Mouse (Mus musculus) forebrain, embryonic 14.5 days (tissue): Measurements from ENCODE around the gene Caskin2. TPM values are rescaled to one million over a fixed set of nuclear protein-coding genes. Genes with fewer than 3 reads are reported as not detected.
A peak's percentile ranks its signal among the peaks of the same experiment; 100 is the strongest.
"Not testable (repeated sequence)": the region's sequence is repeated elsewhere in the genome, so short reads cannot be mapped to it uniquely, and the experiment has no call there.

Experiments
- ATAC-seq: fragments of 200-750 bp; cut with Nextera tagmentation; 2 replicates; pipeline ENCODE4 v1.8.0; 2017; ENCODE audit warnings: mild to moderate bottlenecking, moderate library complexity
- DNase-seq: peaks from one replicate; pipeline ENCODE4 v3.0.0-alpha.2; 2015; ENCODE audit warnings: low spot score
- H3K27ac ChIP-seq: fragments of 300-500 bp; sonication (generic); 2 replicates; pipeline ENCODE4 v1.5.1; 2014; ENCODE audit warnings: low read depth, mild to moderate bottlenecking, control low read depth, low read length, moderate library complexity
- H3K27me3 ChIP-seq: fragments of 300-500 bp; sonication (generic); replicated peaks from 2 replicates; pipeline ENCODE4 v1.6.1; 2014; ENCODE audit warnings: low read length, control low read depth, mixed read lengths; ENCODE audit not compliant: control insufficient read depth, insufficient read depth
- H3K36me3 ChIP-seq: fragments of 300-500 bp; sonication (generic); 2 replicates; pipeline ENCODE4 v1.6.1; 2014; ENCODE audit warnings: low read length, control low read depth; ENCODE audit not compliant: control insufficient read depth, insufficient read depth
- H3K4me1 ChIP-seq: fragments of 300-500 bp; sonication (generic); 2 replicates; pipeline ENCODE4 v1.6.1; 2014; ENCODE audit warnings: antibody characterized with exemption, low read length, control low read depth; ENCODE audit not compliant: control insufficient read depth, insufficient read depth
- H3K4me2 ChIP-seq: fragments of 300-500 bp; sonication (generic); 2 replicates; pipeline ENCODE4 v1.6.1; 2014; ENCODE audit warnings: mild to moderate bottlenecking, control low read depth, low read length
- H3K4me3 ChIP-seq: fragments of 300-500 bp; sonication (generic); 2 replicates; pipeline ENCODE4 v1.5.1; 2014; ENCODE audit warnings: low read depth, low read length, control low read depth
- H3K9ac ChIP-seq: fragments of 300-500 bp; sonication (generic); 2 replicates; pipeline ENCODE4 v1.6.1; 2014; ENCODE audit warnings: mild to moderate bottlenecking, low read length, control low read depth, moderate library complexity
- H3K9me3 ChIP-seq: fragments of 300-500 bp; sonication (generic); replicated peaks from 2 replicates; pipeline ENCODE4 v1.6.1; 2016; ENCODE audit warnings: low read length, control low read depth, mixed read lengths; ENCODE audit not compliant: control insufficient read depth
- WGBS: fragments of 180-500 bp; shearing (Covaris S2); extraction: QIAGEN DNeasy Blood & Tissue Kit; methylation state at CpG from one replicate; pipeline ENCODE4 v1.1.7; 2014; 5-methylcytosine and 5-hydroxymethylcytosine counted together
- polyA plus RNA-seq: library from polyadenylated mRNA; unstranded; fragments of >200 nt; fragmentation: Nextera tagmentation; extraction: Ambion mirVana; gene quantifications from 2 replicates; pipeline ENCODE4 v1.2.1, GENCODE M21; 2014

Gene Caskin2
- polyA plus RNA-seq, 1 experiment from 2014 or later = 8.0 TPM

DNA sequence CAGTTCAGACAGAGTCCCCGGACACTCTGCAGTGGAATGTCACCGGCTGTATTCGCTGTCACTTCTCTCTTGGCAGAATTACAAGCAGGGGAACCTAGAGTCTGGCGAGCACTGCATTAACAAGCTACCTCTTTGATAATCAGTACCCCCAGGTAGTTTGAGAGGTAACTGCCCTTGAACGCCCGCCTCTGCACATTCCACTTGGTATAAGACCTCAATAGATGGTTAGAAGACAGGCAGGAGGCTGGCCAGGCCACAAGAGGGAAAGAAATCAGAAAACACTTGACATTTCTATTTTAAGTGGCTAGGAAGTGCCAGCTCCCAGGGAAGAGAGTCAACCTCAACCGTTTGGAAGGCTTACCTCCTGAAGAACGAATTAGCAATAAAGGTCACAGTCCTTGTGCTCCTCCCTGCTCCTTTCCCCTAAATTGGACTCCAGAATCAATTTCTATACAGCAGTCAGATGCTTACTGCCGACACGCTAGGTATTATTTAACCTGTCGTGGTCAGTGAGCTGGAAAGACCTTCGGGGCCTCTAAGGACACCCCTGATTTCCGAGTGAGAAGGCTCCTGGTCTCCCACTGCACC lies 47.0 kb downstream of the Caskin2 start:
- Histone ChIP-seq H3K9ac (peak overlapping the region; percentile 96), H3K4me1 (peaks cover 14% of the 10 kb centered on the region), H3K4me2 (peak overlapping the region; percentile 65), H3K9me3 (no peaks in the 10 kb centered on the region), H3K4me3 (peak overlapping the region; percentile 72), H3K36me3 (no peaks in the 10 kb centered on the region), H3K27me3 (no peaks in the 10 kb centered on the region), H3K27ac (peak overlapping the region; percentile 93; the same call in 1 of the 2 replicates)
- DNase-seq (peak; percentile 34), ATAC-seq (no peak)
- WGBS = 39% methylated on average over 13 of the region's 13 CpGs

DNA sequence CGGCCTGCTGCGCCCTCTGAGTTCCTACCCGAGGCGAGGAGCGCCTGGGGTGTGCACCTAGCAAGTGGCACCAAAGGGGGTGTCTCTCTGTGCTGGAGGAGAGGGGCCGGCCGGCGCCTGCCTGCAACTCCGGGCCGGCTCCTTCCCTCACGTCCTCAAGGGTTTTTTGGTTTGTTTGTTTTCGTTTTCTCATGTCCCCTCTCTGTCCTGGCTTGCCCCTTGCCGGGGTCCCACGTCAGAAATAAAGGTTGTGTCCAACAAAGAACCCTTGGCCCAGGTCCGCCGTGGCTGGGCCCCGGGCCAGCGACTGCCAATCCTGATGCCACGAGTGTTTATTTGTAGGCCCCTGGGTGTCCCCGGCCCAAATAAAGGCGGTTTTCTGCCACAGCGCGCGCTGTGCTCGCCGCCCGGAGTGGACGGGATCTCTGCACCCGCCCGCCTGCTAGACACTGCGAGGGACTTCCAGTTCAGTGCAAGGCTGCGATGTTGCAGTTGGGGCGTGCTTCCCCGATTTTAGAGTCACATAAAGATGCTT lies 47.8 kb downstream of the Caskin2 start:
- Histone ChIP-seq H3K4me3 (peak overlapping the region; percentile 72), H3K4me1 (peaks cover 14% of the 10 kb centered on the region), H3K9me3 (no peaks in the 10 kb centered on the region), H3K36me3 (no peaks in the 10 kb centered on the region), H3K27ac (peak overlapping the region; percentile 93), H3K4me2 (peak overlapping the region; percentile 65), H3K27me3 (no peaks in the 10 kb centered on the region), H3K9ac (peak overlapping the region; percentile 96)
- DNase-seq (peak; percentile 63), ATAC-seq (peak; percentile 83)
- under 1% methylated on average over 33 of the region's 34 CpGs for WGBS

DNA sequence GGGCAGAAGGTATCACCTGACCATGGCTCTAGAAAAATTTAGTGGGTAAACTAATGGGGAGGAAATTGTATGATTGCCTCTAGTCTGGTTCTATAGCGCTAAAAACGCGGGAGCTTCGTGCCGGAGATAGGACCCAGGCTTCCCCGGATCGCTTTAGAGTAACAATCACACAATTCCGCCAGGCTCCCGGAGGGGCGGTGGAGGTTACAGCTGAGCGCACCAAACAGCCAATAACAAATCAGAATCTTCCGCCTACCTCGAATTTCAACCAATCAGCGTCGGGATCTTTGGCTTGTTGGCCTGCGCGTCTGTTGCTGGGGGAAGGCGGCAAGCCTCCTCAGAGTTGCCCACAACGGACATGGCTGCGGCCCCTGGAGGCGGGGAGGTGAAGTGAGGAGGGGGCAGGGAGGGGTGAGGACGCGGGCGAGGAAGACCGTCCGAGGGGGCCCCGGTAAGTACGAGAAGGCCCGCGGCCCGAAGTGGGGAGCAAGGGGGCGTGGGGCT lies 48.3 kb downstream of the Caskin2 start, which contains the start of gene Tmem94:
Gene Tmem94, plus strand, starts transcription at position 331 of the 504 bp plus-strand sequence.
- WGBS = under 1% methylated on average over 31 of the region's 32 CpGs
- peaks cover 14% of the 10 kb centered on the region for H3K4me1 ChIP-seq
- no peaks in the 10 kb centered on the region for H3K9me3 ChIP-seq
- peak within 1 kb of the TSS; percentile 65 for H3K4me2 ChIP-seq
- H3K36me3 ChIP-seq = no peaks in the 10 kb centered on the region
- H3K4me3 ChIP-seq = peak within 1 kb of the TSS; percentile 72
- H3K27ac ChIP-seq = peak within 1 kb of the TSS; percentile 93
- DNase-seq (peak; percentile 99), ATAC-seq (peak; percentile 98)
- no peaks in the 10 kb centered on the region for H3K27me3 ChIP-seq
- peak within 1 kb of the TSS; percentile 96 for H3K9ac ChIP-seq

DNA sequence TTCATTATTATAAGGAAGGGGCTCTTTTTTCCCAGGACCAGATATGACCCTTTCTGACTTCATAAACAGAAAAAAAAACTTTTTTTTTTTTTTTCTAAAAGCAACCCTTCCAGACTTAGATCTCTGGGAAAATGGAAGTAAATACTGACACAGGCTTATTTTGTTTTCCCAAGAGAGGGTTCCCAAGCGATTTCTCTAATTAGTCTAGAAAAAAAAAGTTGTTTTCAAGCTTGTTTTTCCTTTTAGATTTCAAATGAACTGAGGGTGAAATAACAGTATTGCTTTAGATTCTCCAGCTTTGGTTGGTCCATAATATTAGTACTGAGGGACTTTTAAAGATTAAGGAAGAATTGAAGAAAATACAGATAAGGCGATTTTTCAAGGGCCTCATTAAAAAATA lies 48.7 kb downstream of the Caskin2 start:
- no peaks in the 10 kb centered on the region for H3K36me3 ChIP-seq
- H3K4me1 ChIP-seq = peaks cover 14% of the 10 kb centered on the region
- WGBS = 26% methylated on average over 2 of the region's 2 CpGs
- H3K4me3 ChIP-seq = peak overlapping the region; percentile 72
- ATAC-seq (no peak), DNase-seq (peak; percentile 12)
- H3K27me3 ChIP-seq = no peaks in the 10 kb centered on the region
- peak overlapping the region; percentile 51 for H3K4me2 ChIP-seq
- no peaks in the 10 kb centered on the region for H3K9me3 ChIP-seq
- peak overlapping the region; percentile 93; the same call in 1 of the 2 replicates for H3K27ac ChIP-seq
- peak overlapping the region; percentile 61 for H3K9ac ChIP-seq

DNA sequence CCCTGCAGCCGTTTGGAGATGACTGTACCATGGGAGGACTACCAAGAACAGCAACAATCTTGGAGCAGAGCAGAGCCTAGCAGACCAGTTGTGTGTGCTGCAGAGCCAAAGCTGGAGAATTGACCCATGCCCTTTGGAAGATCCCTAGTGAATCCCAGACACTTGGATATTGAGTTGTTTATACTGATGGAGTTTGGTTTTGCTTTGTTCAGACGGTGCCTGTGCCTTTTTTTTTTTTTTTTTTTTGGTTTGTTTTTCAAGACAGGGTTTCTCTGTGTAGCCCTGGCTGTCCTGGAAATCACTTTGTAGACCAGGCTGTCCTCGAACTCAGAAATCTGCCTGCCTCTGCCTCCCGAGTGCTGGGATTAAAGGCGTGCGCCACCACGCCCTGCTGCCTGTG lies 51.3 kb downstream of the Caskin2 start:
- H3K9me3 ChIP-seq, ATAC-seq: not testable (repeated sequence)
- whole genome bisulfite sequencing = 94% methylated on average over 7 of the region's 7 CpGs

DNA sequence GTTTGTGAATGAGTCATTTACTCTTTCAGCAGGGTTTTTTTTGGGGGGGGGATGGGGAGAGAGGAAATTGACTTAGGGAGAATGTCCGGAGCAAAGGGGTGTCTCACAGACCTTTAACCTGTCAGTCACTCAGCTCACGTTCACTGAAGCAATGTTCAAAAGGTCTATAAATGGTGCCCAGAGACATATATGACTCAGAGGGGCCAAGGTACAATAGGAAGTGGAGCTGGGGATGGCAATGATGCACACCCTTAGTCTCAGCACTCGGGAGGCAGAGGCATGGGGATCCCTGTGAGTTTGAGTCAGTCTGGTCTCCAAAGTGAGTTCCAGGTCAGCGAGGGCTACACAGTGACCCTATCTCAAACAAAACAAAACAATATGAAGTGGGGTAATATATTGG lies 60.0 kb downstream of the Caskin2 start:
- Histone ChIP-seq H3K27me3 (no peaks in the 10 kb centered on the region), H3K9ac (no peak overlapping the region), H3K4me2 (no peak overlapping the region), H3K4me3 (no peak overlapping the region), H3K27ac (no peak overlapping the region), H3K4me1 (no peaks in the 10 kb centered on the region), H3K36me3 (no peaks in the 10 kb centered on the region), H3K9me3 (no peaks in the 10 kb centered on the region)
- no peak for ATAC-seq
- 83% methylated on average over 4 of the region's 4 CpGs for WGBS
- DNase-seq = no peak

More for the DNA sequence above, 51.3 kb downstream of the Caskin2 start:
- H3K27me3 ChIP-seq, DNase-seq, H3K27ac ChIP-seq, H3K4me2 ChIP-seq, H3K4me3 ChIP-seq, H3K36me3 ChIP-seq, H3K9ac ChIP-seq, H3K4me1 ChIP-seq: not testable (repeated sequence)

DNA sequence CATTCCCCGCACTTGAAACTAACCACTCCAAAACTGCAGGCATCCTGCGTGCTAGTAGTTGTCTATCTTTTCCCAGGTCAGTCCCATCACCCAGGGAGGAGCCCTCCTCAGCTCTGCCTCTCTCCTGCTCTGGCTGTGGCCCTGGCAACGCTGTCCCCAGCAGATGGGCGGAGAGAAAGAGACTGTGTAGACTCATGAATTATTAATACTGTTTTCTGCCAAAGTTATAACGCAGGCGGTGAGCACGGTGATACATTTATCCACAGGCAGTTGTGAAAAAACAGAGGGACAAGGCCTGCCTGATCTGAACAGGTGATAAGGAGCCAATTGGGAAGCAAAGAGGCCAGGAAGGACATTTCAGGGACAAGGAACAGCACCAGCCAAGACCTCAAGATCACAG lies 60.8 kb downstream of the Caskin2 start:
- Histone ChIP-seq H3K9me3 (no peaks in the 10 kb centered on the region), H3K36me3 (no peaks in the 10 kb centered on the region), H3K4me1 (no peaks in the 10 kb centered on the region), H3K4me3 (no peak overlapping the region), H3K4me2 (no peak overlapping the region), H3K9ac (no peak overlapping the region), H3K27ac (no peak overlapping the region), H3K27me3 (no peaks in the 10 kb centered on the region)
- ATAC-seq (peak; percentile 65; the same call in 1 of the 2 replicates), DNase-seq (peak; percentile 60)
- WGBS = 33% methylated on average over 7 of the region's 7 CpGs

DNA sequence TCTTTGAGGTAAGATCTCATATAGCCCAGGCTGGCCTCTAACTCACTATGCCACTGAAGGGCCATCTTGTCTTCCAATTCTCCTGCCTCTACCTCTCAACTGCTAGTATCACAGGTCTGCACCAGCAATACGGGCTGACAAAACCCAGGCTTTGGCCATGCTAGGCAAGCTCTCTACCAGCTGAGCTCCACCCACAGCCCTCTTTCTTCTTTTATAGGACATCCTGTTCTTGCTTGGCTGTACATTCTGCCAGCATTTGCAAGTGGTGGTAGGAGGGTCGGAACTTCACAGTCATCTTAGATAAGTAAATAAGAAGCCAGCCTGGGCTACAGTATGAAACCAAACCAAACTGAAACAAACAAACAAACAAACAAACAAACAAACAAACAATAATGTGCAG lies 61.7 kb downstream of the Caskin2 start:
- Histone ChIP-seq H3K4me3 (no peak overlapping the region), H3K4me2 (no peak overlapping the region), H3K36me3 (no peaks in the 10 kb centered on the region), H3K9ac (no peak overlapping the region), H3K4me1 (no peaks in the 10 kb centered on the region), H3K27me3 (no peaks in the 10 kb centered on the region), H3K9me3 (no peaks in the 10 kb centered on the region), H3K27ac (no peak overlapping the region)
- DNase-seq (no peak), ATAC-seq (no peak)
- WGBS = 58% methylated on average over 2 of the region's 2 CpGs

DNA sequence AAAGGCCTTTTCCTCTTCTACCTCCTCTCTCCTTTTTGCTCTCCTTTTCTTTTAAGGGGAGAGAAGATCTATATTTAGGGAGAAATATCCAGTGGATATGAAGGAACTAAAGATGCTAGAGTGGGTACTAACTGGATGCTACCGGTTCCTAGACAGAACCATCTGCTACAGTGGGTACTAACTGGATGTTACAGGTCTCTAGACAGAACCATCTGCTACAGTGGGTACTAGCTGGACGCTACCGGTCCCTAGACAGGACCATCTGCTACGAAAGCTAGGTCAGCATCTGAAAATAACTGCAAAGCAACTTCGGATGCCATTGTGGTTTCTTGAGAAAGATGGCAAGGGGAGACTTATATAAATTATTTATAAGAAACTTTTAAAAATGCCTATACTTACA lies 63.6 kb downstream of the Caskin2 start:
- WGBS = 81% methylated on average over 5 of the region's 5 CpGs
- DNase-seq = peak; percentile 26

More for the DNA sequence above, 63.6 kb downstream of the Caskin2 start:
- no peak overlapping the region for H3K4me2 ChIP-seq
- no peaks in the 10 kb centered on the region for H3K27me3 ChIP-seq
- no peak overlapping the region for H3K4me3 ChIP-seq
- H3K9ac ChIP-seq = no peak overlapping the region
- H3K9me3 ChIP-seq = no peaks in the 10 kb centered on the region
- no peaks in the 10 kb centered on the region for H3K36me3 ChIP-seq
- ATAC-seq = no peak
- no peak overlapping the region for H3K27ac ChIP-seq
- H3K4me1 ChIP-seq = no peaks in the 10 kb centered on the region
